Mouse (Mus musculus): ENCODE results near the gene Spred3. TPM values are rescaled to one million over a fixed set of nuclear protein-coding genes. Genes with fewer than 3 reads are reported as not detected.
A peak's percentile ranks its signal among the peaks of the same experiment; 100 is the strongest.
"Not testable (repeated sequence)": the region's sequence is repeated elsewhere in the genome, so short reads cannot be mapped to it uniquely, and the experiment has no call there.

Gene Spred3
- total RNA-seq, 4 experiments from 2014 or later, result 6.6 to 19.2 (median 12.7) TPM

DNA sequence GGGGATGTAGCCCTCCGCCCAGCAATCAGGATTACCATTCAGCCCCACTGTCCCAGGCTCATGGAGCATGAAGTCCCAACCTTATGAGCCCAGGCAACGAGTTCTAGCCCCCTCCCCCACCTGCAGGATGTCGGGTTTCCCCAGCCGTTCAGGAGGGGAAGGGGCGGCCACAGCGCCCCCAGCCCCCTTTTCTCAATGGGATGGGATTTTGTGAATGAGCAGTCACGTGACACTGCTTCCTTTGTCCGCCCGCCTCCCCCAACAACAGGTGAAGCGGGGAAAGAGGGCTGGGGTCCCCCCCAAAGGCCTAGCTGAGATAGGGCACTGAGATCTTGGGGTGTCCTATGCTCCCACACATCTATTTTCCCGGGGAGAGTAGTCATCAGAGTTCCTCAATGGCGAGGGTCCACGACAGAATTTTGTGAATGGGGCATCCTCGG lies 1.4 kb downstream of the Spred3 start:
- DNase-seq, result no peak

DNA sequence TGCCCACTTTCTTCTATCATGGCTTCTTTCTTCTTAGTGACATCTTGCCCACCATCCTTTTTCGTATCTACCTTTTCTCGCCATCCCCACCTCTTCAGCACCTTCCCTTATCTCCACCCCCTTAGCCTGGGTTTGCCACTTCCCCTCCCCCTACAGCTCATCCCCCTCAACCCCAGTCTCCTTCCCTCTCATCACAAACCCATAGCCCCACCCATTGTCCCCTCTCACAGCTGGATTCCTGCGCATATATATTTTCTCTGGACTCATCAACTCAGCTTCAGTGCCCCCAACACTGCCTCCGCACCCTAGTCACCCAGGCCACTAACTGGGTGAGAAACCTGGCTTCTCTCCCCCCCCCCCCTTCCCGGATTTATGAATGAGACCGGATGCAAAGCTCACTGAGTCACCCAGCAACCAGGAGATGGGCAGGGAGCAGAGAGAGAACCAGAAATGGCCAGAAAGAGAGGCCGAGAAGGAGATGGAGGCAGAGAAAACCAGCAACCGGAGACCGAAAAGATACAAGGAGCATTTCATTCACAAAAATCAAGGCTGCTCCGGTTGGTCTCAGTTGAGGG lies 2.0 kb downstream of the Spred3 start:
- no peak for DNase-seq

DNA sequence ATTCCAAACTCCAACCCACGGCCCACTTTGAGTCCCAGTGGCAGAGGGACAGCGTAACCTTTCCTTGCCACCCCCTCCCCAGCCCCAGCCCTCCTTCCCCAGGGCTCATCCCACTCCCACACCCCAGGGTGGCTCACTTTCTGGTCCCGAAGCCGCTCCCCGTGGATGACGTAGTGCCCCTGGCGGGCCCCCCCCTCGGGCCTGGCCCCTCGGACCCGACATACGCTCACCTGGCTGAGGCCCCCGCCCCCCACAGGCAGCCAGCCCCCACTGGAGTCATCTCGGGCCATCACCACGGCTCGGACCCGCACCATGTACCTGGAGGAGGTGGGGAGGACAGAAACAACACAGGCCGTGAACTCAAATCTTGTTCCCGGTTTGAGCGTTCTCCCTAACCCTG lies 2.6 kb downstream of the Spred3 start:
- no peak for DNase-seq

DNA sequence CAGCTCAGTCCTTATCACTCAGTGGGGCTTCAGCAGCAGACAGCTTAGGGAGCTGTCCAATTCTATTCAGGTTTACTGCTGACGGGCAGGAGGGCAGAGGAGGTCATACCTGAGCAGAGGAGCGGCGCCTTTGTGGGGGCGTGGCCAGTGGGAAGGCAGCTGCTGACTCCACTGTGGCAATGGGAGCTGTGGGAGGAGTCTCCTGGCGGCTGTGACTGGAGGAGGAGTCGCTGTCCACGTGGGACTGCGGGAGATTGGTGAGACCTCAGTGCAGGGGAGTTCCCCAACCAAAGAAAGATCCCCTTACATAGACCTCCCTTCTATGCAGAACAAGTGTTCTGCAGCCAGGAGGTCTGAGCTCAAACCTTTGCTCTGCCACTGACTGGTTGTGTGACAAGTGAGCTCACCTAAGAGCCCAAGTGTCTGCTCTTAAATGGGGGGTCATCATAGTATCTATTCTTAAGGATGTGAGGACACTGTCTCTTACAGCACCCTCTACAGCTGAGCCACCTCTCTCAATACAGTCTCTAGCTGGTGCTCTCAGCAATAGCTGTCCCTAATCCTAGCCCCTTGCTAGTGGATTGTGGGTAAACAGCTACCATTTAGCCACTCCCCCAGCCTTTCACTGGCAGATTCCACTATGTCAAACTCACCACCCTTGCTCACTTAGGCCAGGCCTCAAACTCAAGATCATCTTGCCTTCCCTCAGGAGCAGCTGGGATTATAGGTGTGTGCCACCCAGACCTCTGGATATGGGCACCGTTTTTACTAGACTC lies 7.3 kb downstream of the Spred3 start:
- DNase-seq, result no peak

DNA sequence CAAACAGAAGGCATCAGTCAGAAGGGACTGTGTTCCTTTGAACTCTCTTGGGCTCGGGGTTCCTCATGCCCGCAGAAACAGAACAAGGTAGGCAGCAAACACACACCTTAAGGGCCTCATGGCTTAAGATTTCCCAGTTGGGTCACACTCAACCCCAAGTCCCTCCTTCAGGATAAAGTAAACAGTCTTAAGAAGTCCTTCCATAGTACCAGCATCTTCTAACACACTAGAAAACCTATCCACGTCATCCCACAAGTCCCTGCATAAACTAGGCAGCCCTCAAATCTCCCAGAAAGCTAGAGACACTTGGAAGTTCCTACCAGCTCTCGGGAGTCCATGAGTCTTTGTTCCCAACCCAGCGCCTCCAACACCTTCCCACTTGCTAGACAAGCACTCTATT lies 7.9 kb downstream of the Spred3 start:
- no peak for DNase-seq

DNA sequence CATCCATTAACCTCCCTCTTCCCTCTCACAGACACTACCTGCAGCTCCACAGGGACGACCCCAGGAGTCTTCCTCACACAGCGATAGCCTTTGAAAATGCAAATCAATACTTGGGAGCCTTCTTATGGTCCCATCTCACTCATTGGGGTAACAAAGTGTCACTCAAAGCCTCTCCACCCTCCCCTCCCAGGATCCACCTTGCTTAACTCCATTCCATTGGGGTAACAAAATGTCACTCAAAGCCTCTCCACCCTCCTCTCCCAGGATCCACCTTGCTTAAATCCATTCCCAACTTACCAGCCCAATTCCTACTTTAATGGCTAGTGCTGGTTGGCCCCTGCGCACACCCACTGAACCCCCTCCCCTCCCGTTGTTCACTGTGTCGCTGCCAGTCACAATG lies 11.9 kb downstream of the Spred3 start:
- DNase-seq, result no peak

DNA sequence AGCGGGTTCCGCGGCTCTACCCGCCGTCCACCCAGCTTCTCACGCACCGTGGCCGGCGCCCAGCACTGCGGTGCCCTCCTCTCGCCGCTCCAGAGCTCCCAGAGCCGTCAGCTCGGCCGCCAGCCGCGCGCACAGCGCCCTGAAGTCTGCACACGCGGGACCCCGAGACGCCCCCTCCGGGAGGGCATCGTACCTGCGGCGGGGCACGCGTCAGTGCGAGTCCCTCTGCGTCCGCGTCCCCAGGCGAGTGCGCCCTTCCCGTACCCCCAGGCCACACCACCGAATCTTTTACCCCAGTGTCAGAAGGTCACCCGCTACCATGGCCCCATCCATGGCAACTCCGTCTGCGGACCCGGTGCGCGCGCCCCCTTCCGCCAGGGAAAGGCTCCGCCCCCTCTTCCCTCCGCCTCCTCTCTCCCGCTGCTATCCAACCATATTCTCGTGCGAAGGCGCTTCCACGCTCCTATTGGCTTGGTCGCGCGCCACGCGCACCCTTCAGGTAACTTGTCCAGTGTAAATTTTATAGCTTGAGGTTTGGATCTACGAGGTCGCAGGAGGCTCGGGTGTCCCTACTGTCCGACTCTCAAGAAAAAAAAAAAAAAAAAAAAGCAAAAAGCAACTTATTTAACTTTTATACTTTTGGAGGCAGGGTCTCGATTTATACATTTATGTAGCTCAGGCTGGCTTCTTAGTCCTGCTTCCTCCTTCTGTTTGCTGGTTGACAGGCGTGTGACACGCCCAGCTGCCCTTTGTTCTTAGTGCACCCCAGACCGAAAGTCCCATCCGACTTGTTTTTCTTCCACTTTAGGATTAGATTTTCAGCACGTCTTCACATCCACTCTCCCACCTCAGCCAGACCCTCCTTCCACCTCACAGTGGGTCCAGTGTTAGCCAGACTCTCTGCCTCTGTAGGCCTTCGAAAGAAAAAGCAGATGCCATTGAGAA lies 14.1 kb downstream of the Spred3 start, which contains the start of gene Fam98c:
Gene Fam98c (minus strand): TSS at position 397 of the 945 bp plus-strand sequence.
- peak; percentile 78 for DNase-seq

DNA sequence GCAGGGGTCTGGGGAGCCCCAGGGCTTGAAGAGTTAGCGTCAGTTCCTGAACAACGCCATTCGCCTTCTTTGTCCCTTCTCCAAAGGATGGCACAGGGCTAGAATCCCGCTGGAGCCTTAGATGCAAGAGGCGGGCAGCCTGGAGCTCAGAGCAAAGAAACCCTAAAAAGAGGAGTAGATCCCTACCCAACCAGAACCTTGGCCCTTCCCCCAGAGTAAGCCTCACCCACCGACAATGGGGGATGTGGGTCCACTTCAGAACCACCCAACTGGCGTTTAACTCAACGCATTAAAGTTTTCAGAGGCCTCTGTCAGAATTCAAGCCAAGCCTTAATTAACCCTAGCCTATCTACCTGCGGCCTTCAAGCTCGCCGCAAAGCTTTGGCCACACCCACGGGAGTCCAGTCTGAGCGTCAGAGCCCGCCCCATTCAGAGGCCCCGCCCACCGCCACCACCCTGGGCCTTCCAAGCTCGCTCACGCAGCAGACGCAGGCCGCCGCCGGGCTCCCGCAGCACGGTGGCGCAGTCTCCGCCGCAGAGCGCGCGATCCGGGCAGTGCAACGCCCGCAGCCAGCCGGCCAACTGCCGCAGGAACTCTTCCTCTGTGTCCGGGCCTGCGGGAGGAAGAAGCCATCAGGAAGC lies 14.9 kb downstream of the Spred3 start:
- DNase-seq, result peak; percentile 82

DNA sequence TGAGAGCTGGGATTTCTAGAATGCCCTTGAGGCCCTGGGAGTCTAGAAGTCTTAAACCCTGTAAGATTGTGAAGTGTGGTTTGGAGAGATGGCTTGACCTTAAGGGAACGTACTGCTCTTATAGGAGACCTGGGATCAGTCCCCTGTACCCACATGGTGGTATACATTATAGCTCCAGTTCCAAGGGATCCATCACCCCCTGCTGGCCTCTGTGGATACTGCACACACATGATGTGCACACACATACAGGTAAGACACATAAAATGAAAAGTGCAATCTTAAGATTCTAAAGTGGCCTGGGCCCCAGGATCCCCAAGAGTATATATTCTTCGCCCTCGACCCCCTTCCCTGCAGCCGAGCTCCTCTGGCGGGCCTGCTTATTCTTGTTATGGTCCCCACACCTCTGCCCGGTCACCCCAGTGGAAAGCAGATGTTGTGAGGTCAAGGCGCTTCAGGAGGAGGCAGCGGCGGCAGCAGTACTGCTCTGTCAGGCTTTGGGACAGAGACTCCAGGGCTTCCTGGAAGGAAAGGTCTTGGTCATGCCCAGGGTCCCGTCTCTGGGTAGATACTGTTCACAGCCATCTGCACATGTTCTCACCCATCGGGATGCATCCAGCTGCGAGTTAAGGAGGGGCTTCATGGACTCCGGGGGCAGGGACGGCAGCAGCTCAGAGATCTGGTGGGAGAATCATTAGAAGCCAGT lies 16.0 kb downstream of the Spred3 start:
- DNase-seq, result no peak

DNA sequence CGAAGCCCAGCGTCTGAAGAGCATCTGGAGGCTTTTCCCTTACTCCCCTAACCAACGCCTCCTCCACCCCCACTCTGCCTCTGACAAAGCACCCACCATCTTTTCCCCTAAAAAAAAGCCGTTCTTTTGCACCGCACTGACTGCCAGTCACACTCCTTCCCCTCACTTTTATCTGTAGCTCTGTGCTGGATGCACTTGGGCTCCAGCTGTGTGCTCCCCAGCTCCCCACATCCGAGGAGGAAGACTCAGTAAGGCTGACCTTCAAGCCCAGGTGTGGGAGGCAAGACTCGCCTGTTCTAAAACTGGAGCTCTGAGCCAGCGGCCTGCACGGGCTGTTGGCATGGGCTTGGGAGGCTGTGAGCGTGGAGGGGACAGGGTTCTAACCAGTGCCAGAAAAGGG lies 18.7 kb downstream of the Spred3 start:
- no peak for DNase-seq

DNA sequence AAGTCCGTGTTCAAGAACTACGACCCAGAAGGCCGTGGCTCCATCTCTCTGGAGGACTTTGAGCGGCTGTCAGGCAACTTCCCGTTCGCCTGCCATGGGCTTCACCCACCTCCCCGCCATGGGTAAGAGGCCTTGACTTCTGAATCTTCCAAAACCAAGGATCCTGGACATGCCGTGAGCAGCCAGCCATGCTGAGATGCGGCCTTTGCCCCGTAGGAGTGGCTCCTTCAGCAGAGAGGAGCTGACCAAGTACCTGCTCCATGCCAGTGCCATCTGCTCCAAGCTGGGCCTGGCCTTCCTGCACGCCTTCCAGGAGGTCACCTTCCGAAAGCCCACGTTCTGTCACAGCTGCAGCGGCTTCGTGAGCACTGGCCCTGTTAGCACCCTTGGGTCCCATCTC lies 21.4 kb downstream of the Spred3 start:
- no peak for DNase-seq

DNA sequence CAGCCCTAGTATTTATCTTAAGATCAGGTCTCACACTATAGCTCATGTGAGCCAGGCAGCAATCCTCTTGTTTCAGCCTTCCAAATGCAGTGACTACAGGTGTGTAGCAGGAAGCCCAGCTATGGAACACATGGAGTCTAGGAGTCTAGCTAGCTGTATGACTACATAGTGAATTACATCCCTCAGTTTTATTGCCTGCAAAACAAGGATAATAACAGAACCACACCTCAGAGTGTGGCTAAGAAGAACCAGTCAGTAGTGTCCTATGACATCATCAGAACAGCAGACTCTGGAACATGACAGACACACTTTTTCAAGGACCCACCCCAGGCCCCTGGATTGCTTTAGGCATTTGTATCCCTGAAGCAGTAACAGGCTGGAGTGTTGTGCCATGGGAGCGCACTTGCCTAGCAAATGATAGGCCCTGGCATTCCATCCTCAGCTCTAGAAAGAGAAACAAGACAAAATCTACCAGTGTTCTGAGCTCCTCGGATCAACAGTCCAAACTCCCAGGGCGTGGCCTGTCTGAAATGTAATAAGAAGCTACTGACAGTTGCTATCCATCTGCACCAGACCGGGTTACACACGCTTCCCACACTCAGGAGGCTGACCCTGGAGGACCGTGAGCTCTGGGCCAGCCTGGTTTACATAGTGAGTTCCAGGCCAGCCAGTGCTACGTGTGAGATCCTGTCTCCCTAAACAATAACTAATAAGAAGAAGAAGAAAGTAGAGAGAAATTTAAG lies 23.4 kb downstream of the Spred3 start:
- no peak for DNase-seq

DNA sequence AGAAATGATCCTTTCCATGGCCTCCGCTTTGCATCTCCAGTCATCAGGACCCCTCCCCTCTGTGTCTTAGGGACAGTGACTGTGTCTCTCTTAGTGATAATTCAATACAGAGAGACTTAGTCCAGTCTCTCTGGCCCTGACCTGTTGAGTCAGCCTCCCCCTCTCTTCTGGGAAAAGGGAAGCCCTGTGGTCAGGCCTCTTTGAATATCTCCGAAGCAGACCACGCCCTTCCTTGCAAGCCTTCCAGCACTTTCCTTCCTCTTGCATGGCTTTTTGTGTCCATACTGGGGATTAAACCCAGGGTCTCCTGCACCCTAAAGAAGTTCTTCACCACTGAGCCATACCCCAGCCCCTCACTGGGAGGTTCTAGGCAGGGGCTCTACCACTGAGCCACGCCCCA lies 26.2 kb downstream of the Spred3 start:
- DNase-seq, result no peak

DNA sequence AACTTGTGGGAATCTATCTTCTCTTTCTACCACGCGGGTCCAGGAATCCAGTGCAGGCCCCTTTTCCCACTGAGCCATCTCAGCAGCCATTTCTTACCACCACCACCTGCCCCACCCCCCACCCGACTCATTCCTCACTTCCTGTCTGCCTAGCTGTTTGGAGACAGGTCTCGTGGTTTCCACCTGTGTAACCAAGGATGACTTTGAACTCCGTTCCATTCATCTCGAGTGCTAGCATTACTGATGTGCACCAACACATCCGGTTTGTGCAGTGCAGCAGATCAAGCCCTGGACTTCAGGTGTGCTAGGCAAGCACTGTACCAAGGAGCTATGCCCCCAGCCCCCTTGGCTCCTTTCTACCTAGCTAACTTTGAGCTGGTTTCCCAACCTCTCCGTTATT lies 28.8 kb downstream of the Spred3 start:
- DNase-seq, result no peak

DNA sequence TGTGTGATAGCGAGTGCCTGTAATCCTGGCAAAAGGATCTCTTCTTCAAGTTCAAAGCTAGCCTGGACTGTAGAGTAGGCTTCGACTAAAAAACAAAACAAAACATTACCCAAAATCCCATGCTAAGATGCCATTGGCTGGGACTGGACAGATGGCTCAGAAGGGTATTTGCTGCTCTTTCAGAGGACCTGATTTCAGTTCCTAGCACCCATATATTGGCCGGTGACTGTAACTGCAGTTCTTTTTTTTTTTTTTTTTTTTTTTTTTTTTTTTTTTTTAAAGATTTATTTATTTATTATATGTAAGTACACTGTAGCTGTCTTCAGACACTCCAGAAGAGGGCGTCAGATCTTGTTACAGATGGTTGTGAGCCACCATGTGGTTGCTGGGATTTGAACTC lies 31.0 kb downstream of the Spred3 start:
- not testable (repeated sequence) for DNase-seq

DNA sequence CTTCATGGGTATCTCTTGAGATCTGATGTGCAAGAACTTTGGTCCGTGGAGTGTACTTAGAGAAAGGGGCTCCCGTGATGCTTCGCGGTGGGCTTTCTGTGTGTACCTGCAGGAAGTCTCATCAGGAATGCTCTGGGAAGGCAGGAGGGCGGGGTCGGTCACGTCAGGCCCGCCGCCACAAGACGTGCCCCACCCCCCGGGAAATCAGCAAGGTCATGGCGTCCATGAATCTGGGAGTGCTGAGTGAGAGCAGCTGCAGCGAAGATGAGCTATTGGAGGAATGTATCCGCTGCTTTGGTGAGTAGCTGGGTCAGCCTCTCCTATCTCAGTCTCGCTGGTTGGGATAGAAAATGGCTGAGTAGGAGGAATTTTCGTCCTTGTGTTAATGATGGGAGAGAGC lies 32.8 kb downstream of the Spred3 start:
- no peak for DNase-seq

DNA sequence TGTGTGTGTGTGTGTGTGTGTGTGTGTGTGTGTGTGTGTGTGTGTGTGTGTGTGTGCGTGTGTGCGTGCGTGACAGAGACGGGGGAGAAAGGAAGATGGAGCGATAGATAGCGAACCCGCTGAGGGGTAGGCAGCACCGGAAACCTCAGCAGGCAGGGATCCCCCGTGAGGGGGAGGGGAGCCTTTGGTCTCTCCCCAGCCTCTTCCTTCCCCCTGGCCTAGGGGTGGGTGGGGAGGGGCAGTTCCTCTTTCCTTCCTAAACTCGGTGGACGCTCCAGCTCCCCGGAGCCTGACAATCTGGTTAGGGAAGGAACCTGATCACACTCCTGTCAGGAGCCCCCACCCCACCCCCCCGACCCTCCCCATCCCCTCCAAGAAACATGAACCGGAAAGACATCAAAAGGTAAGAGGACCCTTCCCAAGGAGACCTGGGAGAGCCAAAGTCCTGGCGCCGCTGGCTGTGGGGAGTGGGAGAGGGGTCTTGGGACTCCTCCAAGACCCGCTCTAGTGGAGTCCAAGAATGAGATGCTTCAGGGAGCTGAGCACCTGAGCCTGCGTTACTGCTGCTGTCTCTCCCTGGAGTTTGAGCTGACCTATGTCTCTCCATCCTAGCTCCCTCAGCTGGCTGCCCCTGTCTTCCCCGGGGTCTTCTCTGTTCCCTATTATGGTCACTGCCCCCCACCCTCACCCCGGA lies 35.4 kb downstream of the Spred3 start, which contains the start of gene Rasgrp4:
Gene Rasgrp4 (plus strand): TSS at position 159 of the 694 bp plus-strand sequence.
- DNase-seq, result no peak

DNA sequence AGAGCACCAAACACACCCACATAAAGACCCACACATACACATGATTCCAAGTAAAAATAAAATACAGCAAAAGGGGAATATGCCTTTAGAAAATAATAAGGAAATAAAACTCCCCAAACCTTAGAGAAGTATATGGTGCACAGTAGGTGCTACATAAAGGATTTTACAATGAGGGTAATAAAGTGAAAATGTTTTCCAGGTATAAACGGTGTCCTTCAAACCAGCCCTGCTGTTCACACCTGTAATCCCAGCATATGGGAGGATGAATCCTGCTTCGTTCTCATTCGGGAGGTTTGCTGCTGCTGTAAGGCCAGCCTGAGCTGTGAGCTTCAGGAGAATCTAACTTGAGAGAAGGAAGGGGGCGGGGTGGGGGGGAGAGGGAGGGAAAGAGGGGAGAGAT lies 36.0 kb downstream of the Spred3 start:
- no peak for DNase-seq

DNA sequence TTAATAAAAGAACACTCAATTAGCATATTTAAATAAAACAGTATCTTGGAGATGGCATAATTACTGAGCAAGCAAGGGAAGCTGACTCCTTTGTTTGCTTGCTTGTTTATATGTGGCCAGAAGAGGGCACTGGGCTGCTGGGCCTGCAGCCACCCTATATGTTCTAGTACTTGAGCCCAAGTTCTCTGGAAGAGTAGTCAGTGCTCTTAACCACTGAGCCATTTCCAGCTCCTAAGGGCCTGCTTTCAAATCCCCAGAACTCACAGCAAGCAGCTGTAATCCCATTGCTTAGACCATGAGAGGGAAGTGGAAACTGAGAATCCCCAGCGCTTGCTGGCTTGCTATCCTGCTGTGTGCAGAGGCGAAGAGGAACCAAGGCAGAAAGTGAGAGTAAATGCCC lies 41.5 kb downstream of the Spred3 start:
- DNase-seq, result no peak

DNA sequence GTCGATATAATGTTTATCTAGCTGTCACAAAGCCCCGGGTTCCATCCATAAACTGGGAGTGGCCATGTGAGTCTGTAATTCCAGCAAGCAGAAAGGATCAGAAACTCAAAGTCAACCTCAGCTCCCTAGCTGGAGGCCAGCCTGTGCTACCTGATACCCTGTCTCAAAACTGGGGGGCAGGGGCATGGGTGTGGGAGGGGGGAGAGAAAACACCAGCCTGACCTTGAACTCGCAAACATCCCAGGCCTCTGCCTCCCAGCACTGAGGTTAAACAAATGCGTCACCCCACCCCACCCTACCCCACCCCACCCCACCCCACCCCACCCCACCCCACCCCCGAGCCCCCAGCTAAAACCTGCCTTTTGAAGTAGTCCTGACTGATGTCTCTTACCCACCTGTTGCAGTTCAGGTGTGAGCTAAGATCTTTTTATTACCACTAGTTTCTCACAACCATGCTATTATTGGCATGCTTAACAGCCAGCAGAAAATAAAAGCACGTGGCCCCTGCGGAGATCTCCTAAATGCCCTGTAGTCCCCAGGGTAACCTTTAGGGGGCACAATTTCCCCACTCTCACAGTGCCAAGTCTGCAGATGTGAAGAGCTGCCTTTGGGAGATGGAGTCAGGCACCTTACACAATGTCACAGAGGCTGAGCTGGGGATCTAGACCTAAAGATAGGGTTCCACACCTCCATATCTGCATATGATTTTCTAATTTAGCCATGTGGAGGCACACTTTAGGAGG lies 43.9 kb downstream of the Spred3 start:
- DNase-seq, result peak; percentile 39

All from adrenal gland, adult 8-10 months (tissue).